Mouse (Mus musculus) liver, adult 2 months (tissue): ENCODE measurements around the gene Gm20532.

Experiments
- CTCF ChIP-seq: fragments of 200-500 bp; IDR thresholded peaks from 2 replicates; pipeline ENCODE4 v1.5.1; 2011; ENCODE audit warnings: low read depth, low read length, control low read depth
- POLR2A ChIP-seq: fragments of 200-500 bp; IDR thresholded peaks from 2 replicates; pipeline ENCODE4 v1.6.1; 2011; ENCODE audit warnings: low read length, control low read depth; ENCODE audit not compliant: insufficient read depth; ENCODE audit errors: extremely low read depth

- TF ChIP-seq CTCF (no peak), POLR2A (no peak)
These were observed 52.1 kb downstream of the Gm20532 start for GRCm38 (mm10) chr2:26638572-26638971.
